7 mouse cellular contexts compared by ENCODE assay signal in the genomic region with DNA sequence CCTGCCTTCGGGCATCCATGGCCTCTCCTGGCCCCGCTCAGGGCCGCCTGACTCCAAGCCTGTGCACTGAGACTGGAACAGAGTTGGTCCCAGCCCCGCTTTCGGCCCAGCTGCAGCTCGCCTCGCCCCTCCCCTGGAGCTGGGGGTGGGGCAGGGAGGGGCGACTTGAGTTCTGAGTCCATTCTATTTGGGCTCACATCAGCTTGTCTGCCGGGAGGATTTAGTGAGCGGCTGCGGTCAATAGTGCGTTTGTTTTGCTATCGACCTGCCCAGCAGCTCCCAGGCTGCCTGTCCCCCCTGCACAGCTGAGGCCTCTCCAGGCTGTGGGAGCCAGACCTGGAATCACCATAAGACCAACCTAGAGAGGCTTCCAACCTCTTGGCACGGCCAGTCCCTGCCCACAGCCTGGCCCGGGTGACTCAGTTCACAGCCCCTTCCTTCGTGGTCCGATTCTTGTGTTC. TPM values are rescaled to one million over a fixed set of nuclear protein-coding genes. Genes with fewer than 3 reads are reported as not detected.
A peak's percentile ranks its signal among the peaks of the same experiment; 100 is the strongest.
DNase-seq lines count a peak whose midpoint lies in the region; ATAC-seq and TF ChIP-seq lines count a peak whose summit lies in the region.

No protein-coding gene starts in this region.

- peaks cover 2% of the 10 kb centered on the region; the same call in 1 of the 2 replicates for H3K27me3 ChIP-seq in embryonic facial prominence, embryonic 15.5 days
- 0 out of 2 replicates have a peak, but pooled peaks cover 3% of the 10 kb centered on the region for H3K27me3 ChIP-seq in heart, postnatal 0 days (ENCODE audit: control insufficient read depth, insufficient read depth, low read length)
- H3K27me3 ChIP-seq in neural tube, embryonic 11.5 days (ENCODE audit: control insufficient read depth, insufficient read depth, low read length) = peaks cover 9% of the 10 kb centered on the region

- H3K27ac ChIP-seq in embryonic facial prominence, embryonic 15.5 days (replicated peaks) = peak overlapping the region; percentile 79
- H3K27ac ChIP-seq in heart, postnatal 0 days (ENCODE audit: low read depth) = peak overlapping the region; percentile 81
- H3K27ac ChIP-seq in neural tube, embryonic 11.5 days (ENCODE audit: low read depth, low read length) = peak overlapping the region; percentile 80

- peak; percentile 68 for DNase-seq in brain, embryonic 14.5 days (ENCODE audit: low read depth)
- DNase-seq in heart, postnatal 0 days (ENCODE audit: low spot score) = no peak
- DNase-seq in kidney, postnatal 14 days = peak; percentile 61
- DNase-seq in neural tube, embryonic 11.5 days (ENCODE audit: low spot score) = peak; percentile 81
- DNase-seq in left cerebral cortex, postnatal 14 days (ENCODE audit: low spot score in 2 of 2) = no peak
- no peak for DNase-seq in urinary bladder, adult 18-20 months (ENCODE audit: low spot score in 2 of 2)

- H3K9ac ChIP-seq in embryonic facial prominence, embryonic 15.5 days = no peak overlapping the region
- H3K9ac ChIP-seq in heart, postnatal 0 days (replicated peaks; ENCODE audit: low read depth, low read length) = no peak overlapping the region
- peak overlapping the region; percentile 29; the same call in 1 of the 2 replicates for H3K9ac ChIP-seq in neural tube, embryonic 11.5 days (ENCODE audit: low read length)

- H3K4me2 ChIP-seq in embryonic facial prominence, embryonic 15.5 days (replicated peaks) = 0 out of 2 replicates have a peak overlapping the region, but pooled peaks have one; percentile 6
- no peak overlapping the region for H3K4me2 ChIP-seq in heart, postnatal 0 days (ENCODE audit: low read depth, low read length)
- 0 out of 2 replicates have a peak overlapping the region, but pooled peaks have one; percentile 5 for H3K4me2 ChIP-seq in neural tube, embryonic 11.5 days (ENCODE audit: low read depth)

- TF ChIP-seq EP300 in heart, postnatal 0 days (IDR thresholded peaks at IDR 0.05; ENCODE audit: low read depth) = no peak

- TF ChIP-seq CTCF in brain, embryonic 14.5 days (IDR thresholded peaks at IDR 0.05; ENCODE audit: borderline replicate concordance, extremely low read depth, insufficient read depth, insufficient read length) = no peak
- no peak for TF ChIP-seq CTCF in heart, postnatal 0 days (IDR thresholded peaks at IDR 0.05; ENCODE audit: low read depth)

- intact Hi-C loops in left cerebral cortex, postnatal 14 days (cut with DNase I) = no loop called here

- no peak for TF ChIP-seq POLR2A in brain, embryonic 14.5 days (IDR thresholded peaks at IDR 0.05; ENCODE audit: borderline replicate concordance, extremely low read depth, insufficient read depth, insufficient read length, poor library complexity, severe bottlenecking)

- no peaks in the 10 kb centered on the region for H3K36me3 ChIP-seq in embryonic facial prominence, embryonic 15.5 days
- H3K36me3 ChIP-seq in heart, postnatal 0 days (replicated peaks; ENCODE audit: control insufficient read depth, insufficient read depth, low read length) = no peaks in the 10 kb centered on the region
- H3K36me3 ChIP-seq in neural tube, embryonic 11.5 days (ENCODE audit: control insufficient read depth, insufficient read depth, low read length) = no peaks in the 10 kb centered on the region

- no peaks in the 10 kb centered on the region for H3K9me3 ChIP-seq in embryonic facial prominence, embryonic 15.5 days (replicated peaks)
- H3K9me3 ChIP-seq in heart, postnatal 0 days (replicated peaks; ENCODE audit: control insufficient read depth, low read length) = no peaks in the 10 kb centered on the region
- H3K9me3 ChIP-seq in neural tube, embryonic 11.5 days (ENCODE audit: control insufficient read depth, low read length) = no peaks in the 10 kb centered on the region

- peaks cover 66% of the 10 kb centered on the region for H3K4me1 ChIP-seq in embryonic facial prominence, embryonic 15.5 days
- H3K4me1 ChIP-seq in heart, postnatal 0 days (ENCODE audit: control insufficient read depth, insufficient read depth) = peaks cover 48% of the 10 kb centered on the region
- peaks cover 50% of the 10 kb centered on the region for H3K4me1 ChIP-seq in neural tube, embryonic 11.5 days (ENCODE audit: control insufficient read depth, insufficient read depth, low read length)

- no peak for ATAC-seq in embryonic facial prominence, embryonic 15.5 days (ENCODE audit: insufficient number of reproducible peaks, low FRiP score, low TSS enrichment, low read depth)
- ATAC-seq in heart, postnatal 0 days (ENCODE audit: insufficient read depth, low read depth) = no peak
- peak; percentile 65 for ATAC-seq in neural tube, embryonic 11.5 days (ENCODE audit: insufficient read depth, low FRiP score, low TSS enrichment)

- 18% methylated on average over 17 of the region's 17 CpGs for WGBS in embryonic facial prominence, embryonic 15.5 days
- WGBS in heart, postnatal 0 days = 27% methylated on average over 17 of the region's 17 CpGs
- WGBS in neural tube, embryonic 11.5 days = 7% methylated on average over 17 of the region's 17 CpGs

- H3K4me3 ChIP-seq in embryonic facial prominence, embryonic 15.5 days (replicated peaks) = no peak overlapping the region
- no peak overlapping the region for H3K4me3 ChIP-seq in heart, postnatal 0 days (ENCODE audit: low read depth, low read length)
- no peak overlapping the region for H3K4me3 ChIP-seq in neural tube, embryonic 11.5 days (ENCODE audit: low read depth, low read length)

RNA-seq across cellular contexts. Expression of a gene that starts 29.1 kb away (rescaled TPM):
- 2.5 and 4.3 TPM in 2 replicates for polyA plus RNA-seq in brain, embryonic 14.5 days (2012; rRNA removed)
- polyA plus RNA-seq in embryonic facial prominence, embryonic 15.5 days (2015; fragmentation: Nextera tagmentation; extraction: Ambion mirVana) = 13.5 and 19.2 TPM in 2 replicates
- total RNA-seq in heart, postnatal 0 days (2014; rRNA removed; ENCODE audit: low replicate concordance) = 0.23 and 0.89 TPM in 2 replicates
- polyA plus RNA-seq in heart, postnatal 0 days (2015; fragmentation: Nextera tagmentation; extraction: Ambion mirVana) = 1.0 TPM in 2 replicates
- 6.6 and 7.5 TPM in 2 replicates for polyA plus RNA-seq in neural tube, embryonic 11.5 days (2014; fragmentation: Nextera tagmentation; extraction: Ambion mirVana)
- total RNA-seq in left cerebral cortex, postnatal 14 days (2021) = 10 to 100 TPM; 33.0 to 35.2 TPM

Comparison
In these comparisons a context has a peak if more than half of its experiments do, and no peak if none do; other contexts are left out.
1. DNase-seq: peak in brain, embryonic 14.5 days (single experiment), kidney, postnatal 14 days (single experiment) and neural tube, embryonic 11.5 days (single experiment); none in heart, postnatal 0 days (single experiment), left cerebral cortex, postnatal 14 days (0 of 2) and urinary bladder, adult 18-20 months (0 of 2).
2. Peak in every context shown above with its lines, with median percentiles within 50 percentile points of each other: H3K27ac ChIP-seq.